Mouse (Mus musculus) hindbrain, embryonic 16.5 days (tissue): Measurements from ENCODE around the gene Opcml. TPM values are rescaled to one million over a fixed set of nuclear protein-coding genes. Genes with fewer than 3 reads are reported as not detected.
A peak's percentile ranks its signal among the peaks of the same experiment; 100 is the strongest.

Source experiments
- ATAC-seq: fragments of 200-750 bp; cut with Nextera tagmentation; 2 replicates; pipeline ENCODE4 v1.8.0; 2017; ENCODE audit warnings: moderate TSS enrichment, moderate library complexity
- H3K27ac ChIP-seq: fragments of 300-500 bp; sonication (generic); 2 replicates; pipeline ENCODE4 v1.5.1; 2014; ENCODE audit warnings: low read depth, mild to moderate bottlenecking, control low read depth, low read length, moderate library complexity
- H3K27me3 ChIP-seq: fragments of 300-500 bp; sonication (generic); replicated peaks from 2 replicates; pipeline ENCODE4 v1.6.1; 2014; ENCODE audit warnings: low read length; ENCODE audit not compliant: control insufficient read depth, insufficient read depth
- H3K36me3 ChIP-seq: fragments of 300-500 bp; sonication (generic); 2 replicates; pipeline ENCODE4 v1.6.1; 2014; ENCODE audit warnings: mild to moderate bottlenecking, low read length, moderate library complexity, mixed read lengths; ENCODE audit not compliant: control insufficient read depth, insufficient read depth
- H3K4me1 ChIP-seq: fragments of 300-500 bp; sonication (generic); 2 replicates; pipeline ENCODE4 v1.6.1; 2014; ENCODE audit warnings: low read depth, low read length; ENCODE audit not compliant: control insufficient read depth, insufficient read depth
- H3K4me2 ChIP-seq: fragments of 300-500 bp; sonication (generic); 2 replicates; pipeline ENCODE4 v1.6.1; 2014; ENCODE audit warnings: mild to moderate bottlenecking, low read length, control low read depth, moderate library complexity
- H3K4me3 ChIP-seq: fragments of 300-500 bp; sonication (generic); 2 replicates; pipeline ENCODE4 v1.5.1; 2014; ENCODE audit warnings: mild to moderate bottlenecking, low read length, control low read depth, moderate library complexity
- H3K9ac ChIP-seq: fragments of 300-500 bp; sonication (generic); 2 replicates; pipeline ENCODE4 v1.6.1; 2014; ENCODE audit warnings: low read depth, mild to moderate bottlenecking, control low read depth, low read length, moderate library complexity
- H3K9me3 ChIP-seq: fragments of 300-500 bp; sonication (generic); 2 replicates; pipeline ENCODE4 v1.6.1; 2014; ENCODE audit warnings: mild to moderate bottlenecking, low read length, moderate library complexity; ENCODE audit not compliant: control insufficient read depth
- WGBS: fragments of 180-500 bp; shearing (Covaris S2); extraction: QIAGEN DNeasy Blood & Tissue Kit; methylation state at CpG from one replicate; pipeline ENCODE4 v1.1.7; 2014; 5-methylcytosine and 5-hydroxymethylcytosine counted together
- polyA plus RNA-seq: library from polyadenylated mRNA; unstranded; fragments of >200 nt; fragmentation: Nextera tagmentation; extraction: Ambion mirVana; gene quantifications from 2 replicates; pipeline ENCODE4 v1.2.1, GENCODE M21; 2015

Gene Opcml
- polyA plus RNA-seq, 1 experiment from 2014 or later: 61.4 TPM

DNA sequence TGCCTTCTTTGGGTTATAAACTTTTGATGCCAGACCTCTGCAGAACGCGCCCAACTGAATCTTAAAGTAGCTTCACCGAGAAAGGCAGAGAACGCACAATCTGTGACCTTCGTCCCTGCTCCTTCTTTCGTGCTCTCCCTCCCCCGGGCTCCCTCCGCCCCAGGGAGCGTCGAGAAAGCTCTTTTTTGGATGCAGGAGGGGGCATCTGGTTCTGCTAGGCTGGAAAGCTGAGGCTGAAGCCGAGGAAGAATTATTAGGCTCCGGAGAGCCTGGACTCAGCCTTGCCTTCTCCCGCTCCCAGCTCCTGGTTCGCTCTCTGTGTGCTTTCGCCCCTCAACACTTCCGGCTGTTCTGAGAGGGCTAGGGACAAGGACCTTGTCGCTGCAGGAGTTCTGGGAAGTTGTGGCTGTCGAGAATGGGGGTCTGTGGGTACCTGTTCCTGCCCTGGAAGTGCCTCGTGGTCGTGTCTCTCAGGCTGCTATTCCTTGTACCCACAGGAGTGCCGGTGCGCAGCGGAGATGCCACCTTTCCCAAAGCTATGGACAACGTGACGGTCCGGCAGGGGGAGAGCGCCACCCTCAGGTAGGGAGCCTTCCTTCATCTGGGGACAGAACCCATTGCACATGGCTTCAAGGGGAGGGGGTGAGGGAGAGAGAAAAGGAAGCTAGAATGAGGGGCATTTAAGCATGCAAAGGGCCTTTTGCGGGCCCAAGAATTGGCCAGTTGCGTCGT is 613.4 kb downstream of the Opcml start:
- peak overlapping the region; percentile 98 for H3K4me2 ChIP-seq
- H3K9me3 ChIP-seq: no peaks in the 10 kb centered on the region
- peak overlapping the region; percentile 59 for H3K27ac ChIP-seq
- H3K27me3 ChIP-seq: no peaks in the 10 kb centered on the region
- H3K36me3 ChIP-seq: no peaks in the 10 kb centered on the region
- peak; percentile 77 for ATAC-seq
- peak overlapping the region; percentile 68 for H3K4me3 ChIP-seq
- peak overlapping the region; percentile 75 for H3K9ac ChIP-seq
- 1% methylated on average over 30 of the region's 30 CpGs for WGBS
- peaks cover 10% of the 10 kb centered on the region for H3K4me1 ChIP-seq

GRCm38 (mm10) chr9:28404616-28405015 is 614.0 kb downstream of the Opcml start:
- no peaks in the 10 kb centered on the region for H3K9me3 ChIP-seq
- 56% methylated on average over 8 of the region's 8 CpGs for WGBS
- H3K27me3 ChIP-seq: no peaks in the 10 kb centered on the region
- H3K4me3 ChIP-seq: peak overlapping the region; percentile 68
- H3K36me3 ChIP-seq: no peaks in the 10 kb centered on the region
- H3K4me1 ChIP-seq: peaks cover 10% of the 10 kb centered on the region
- no peak for ATAC-seq
- peak overlapping the region; percentile 42; the same call in 1 of the 2 replicates for H3K27ac ChIP-seq
- H3K4me2 ChIP-seq: peak overlapping the region; percentile 98
- H3K9ac ChIP-seq: peak overlapping the region; percentile 75

DNA sequence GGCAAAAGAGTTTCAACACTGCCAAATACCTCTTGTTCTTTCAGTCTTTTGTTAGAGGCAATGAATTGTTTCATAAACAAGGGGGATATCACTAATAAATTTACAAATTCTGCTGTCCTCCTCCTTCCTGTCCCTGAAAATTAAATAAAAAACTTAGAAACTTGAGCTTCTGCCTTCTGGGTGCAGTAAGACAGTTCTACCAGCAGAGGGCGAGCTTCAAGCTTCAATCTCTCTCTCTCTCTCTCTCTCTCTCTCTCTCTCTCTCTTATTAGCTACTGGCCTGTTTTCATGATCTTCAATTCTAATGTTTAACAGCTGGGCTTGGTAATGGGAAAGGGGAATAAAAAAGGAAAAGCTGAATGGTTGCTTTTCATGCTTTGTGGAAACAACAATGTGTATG is 615.2 kb downstream of the Opcml start:
- Histone ChIP-seq H3K9me3 (no peaks in the 10 kb centered on the region), H3K4me1 (peaks cover 10% of the 10 kb centered on the region), H3K4me3 (no peak overlapping the region), H3K27ac (no peak overlapping the region), H3K36me3 (no peaks in the 10 kb centered on the region), H3K9ac (no peak overlapping the region), H3K4me2 (peak overlapping the region; percentile 98), H3K27me3 (no peaks in the 10 kb centered on the region)
- no peak for ATAC-seq
- WGBS: 0% methylated on average over 1 of the region's 1 CpGs

DNA sequence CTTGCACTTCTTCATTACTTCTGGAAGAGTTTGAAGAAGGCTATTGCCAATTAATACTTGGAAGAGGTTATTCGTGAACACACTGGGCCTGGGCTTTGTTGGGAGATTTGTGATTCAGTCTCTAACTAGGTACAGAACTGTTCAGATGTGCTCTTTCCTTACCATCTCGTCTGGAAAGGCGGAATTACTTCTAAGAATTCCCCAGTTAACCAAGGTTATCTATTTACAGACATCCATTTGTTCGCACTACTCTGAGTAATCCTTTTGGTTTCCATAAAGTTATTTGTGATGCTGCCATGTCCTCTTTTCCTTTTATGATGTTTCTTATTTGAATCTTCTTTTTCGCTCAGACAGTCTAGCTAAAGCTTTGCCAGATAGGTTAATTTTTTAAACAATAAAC is 630.2 kb downstream of the Opcml start:
- H3K27me3 ChIP-seq: no peaks in the 10 kb centered on the region
- no peak overlapping the region for H3K4me3 ChIP-seq
- H3K4me1 ChIP-seq: no peaks in the 10 kb centered on the region
- no peak overlapping the region for H3K27ac ChIP-seq
- H3K9ac ChIP-seq: no peak overlapping the region
- H3K36me3 ChIP-seq: no peaks in the 10 kb centered on the region
- no peaks in the 10 kb centered on the region for H3K9me3 ChIP-seq
- WGBS: 88% methylated on average over 5 of the region's 5 CpGs
- no peak for ATAC-seq
- no peak overlapping the region for H3K4me2 ChIP-seq

DNA sequence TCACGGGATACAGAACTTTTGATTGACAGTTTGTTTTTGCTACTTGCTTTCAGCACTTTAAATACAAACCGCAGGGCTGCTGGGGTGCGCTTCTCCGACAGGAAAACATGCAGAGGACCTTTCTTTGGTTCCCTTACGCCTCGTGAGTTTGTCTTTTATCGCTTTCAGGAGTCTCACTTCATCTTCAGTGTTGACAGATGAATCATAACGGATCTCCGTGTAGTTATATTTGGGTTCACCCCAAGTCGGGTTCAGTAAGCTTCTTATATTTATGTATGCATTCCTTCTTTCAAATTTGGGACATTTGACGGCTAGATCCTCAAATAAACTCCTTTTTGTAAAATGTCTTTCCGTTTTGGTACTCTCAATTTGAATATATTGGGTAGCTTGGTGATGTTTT is 632.8 kb downstream of the Opcml start:
- Histone ChIP-seq H3K36me3 (no peaks in the 10 kb centered on the region), H3K9me3 (no peaks in the 10 kb centered on the region), H3K4me1 (no peaks in the 10 kb centered on the region), H3K27me3 (no peaks in the 10 kb centered on the region), H3K4me3 (no peak overlapping the region), H3K4me2 (no peak overlapping the region), H3K27ac (no peak overlapping the region), H3K9ac (no peak overlapping the region)
- no peak for ATAC-seq
- 54% methylated on average over 12 of the region's 12 CpGs for WGBS

GRCm38 (mm10) chr9:28432159-28432558 is 641.6 kb downstream of the Opcml start:
- Histone ChIP-seq H3K9ac (no peak overlapping the region), H3K27me3 (no peaks in the 10 kb centered on the region), H3K4me1 (no peaks in the 10 kb centered on the region), H3K4me2 (no peak overlapping the region), H3K36me3 (no peaks in the 10 kb centered on the region), H3K4me3 (no peak overlapping the region), H3K9me3 (no peaks in the 10 kb centered on the region), H3K27ac (no peak overlapping the region)
- 17% methylated on average over 8 of the region's 8 CpGs for WGBS
- ATAC-seq: no peak

GRCm38 (mm10) chr9:28438752-28439151 is 648.2 kb downstream of the Opcml start:
- Histone ChIP-seq H3K4me1 (peaks cover 10% of the 10 kb centered on the region), H3K27me3 (no peaks in the 10 kb centered on the region), H3K4me2 (no peak overlapping the region), H3K9me3 (no peaks in the 10 kb centered on the region), H3K9ac (no peak overlapping the region), H3K27ac (no peak overlapping the region), H3K4me3 (no peak overlapping the region), H3K36me3 (no peaks in the 10 kb centered on the region)
- WGBS: 89% methylated on average over 4 of the region's 4 CpGs
- no peak for ATAC-seq

GRCm38 (mm10) chr9:28439433-28440191 is 649.0 kb downstream of the Opcml start:
- Histone ChIP-seq H3K9me3 (no peaks in the 10 kb centered on the region), H3K9ac (no peak overlapping the region), H3K36me3 (no peaks in the 10 kb centered on the region), H3K27me3 (no peaks in the 10 kb centered on the region), H3K27ac (0 out of 2 replicates have a peak overlapping the region, but pooled peaks have one; percentile 13), H3K4me2 (no peak overlapping the region), H3K4me3 (no peak overlapping the region), H3K4me1 (peaks cover 10% of the 10 kb centered on the region)
- peak; percentile 88 for ATAC-seq
- 51% methylated on average over 5 of the region's 5 CpGs for WGBS

- Histone ChIP-seq H3K9ac (no peak overlapping the region), H3K4me1 (peaks cover 10% of the 10 kb centered on the region), H3K27me3 (no peaks in the 10 kb centered on the region), H3K9me3 (no peaks in the 10 kb centered on the region), H3K36me3 (no peaks in the 10 kb centered on the region), H3K4me3 (no peak overlapping the region), H3K27ac (peak overlapping the region; percentile 51; the same call in 1 of the 2 replicates), H3K4me2 (peak overlapping the region; percentile 19; the same call in 1 of the 2 replicates)
- WGBS: 39% methylated on average over 3 of the region's 3 CpGs
- peak; percentile 57 for ATAC-seq
Measured at GRCm38 (mm10) chr9:28440192-28440795, 649.7 kb downstream of the Opcml start.
